Mouse (Mus musculus) heart, embryonic 12.5 days (tissue): ENCODE measurements at regions not wholly inside any gene's neighbourhood (a gene's known extent, or its start where the extent isn't known, plus 50 kb on each side); places are given as distances from the start of the nearest gene placed in this dataset.

Experiments used
- ATAC-seq: fragments of 200-750 bp; cut with Nextera tagmentation; 2 replicates; pipeline ENCODE4 v1.8.0; 2017; ENCODE audit warnings: moderate TSS enrichment, moderate library complexity; ENCODE audit not compliant: insufficient number of reproducible peaks, low FRiP score
- H3K27ac ChIP-seq: fragments of 300-500 bp; sonication (generic); 2 replicates; pipeline ENCODE4 v1.5.1; 2016; ENCODE audit warnings: mild to moderate bottlenecking, moderate library complexity; ENCODE audit not compliant: poor library complexity, severe bottlenecking
- H3K27me3 ChIP-seq: fragments of 300-500 bp; sonication (generic); replicated peaks from 2 replicates; pipeline ENCODE4 v1.6.1; 2016; ENCODE audit warnings: mild to moderate bottlenecking, moderate library complexity
- H3K36me3 ChIP-seq: fragments of 300-500 bp; sonication (generic); 2 replicates; pipeline ENCODE4 v1.6.1; 2016; ENCODE audit warnings: mild to moderate bottlenecking, moderate library complexity
- H3K4me1 ChIP-seq: fragments of 300-500 bp; sonication (generic); replicated peaks from 2 replicates; pipeline ENCODE4 v1.6.1; 2016; ENCODE audit warnings: mild to moderate bottlenecking
- H3K4me2 ChIP-seq: fragments of 300-500 bp; sonication (generic); 2 replicates; pipeline ENCODE4 v1.6.1; 2016; ENCODE audit warnings: mild to moderate bottlenecking, moderate library complexity
- H3K4me3 ChIP-seq: fragments of 300-500 bp; sonication (generic); 2 replicates; pipeline ENCODE4 v1.5.1; 2016; ENCODE audit warnings: mild to moderate bottlenecking
- H3K9ac ChIP-seq: fragments of 300-500 bp; sonication (generic); 2 replicates; pipeline ENCODE4 v1.6.1; 2016; ENCODE audit warnings: mild to moderate bottlenecking, moderate library complexity
- H3K9me3 ChIP-seq: fragments of 300-500 bp; sonication (generic); replicated peaks from 2 replicates; pipeline ENCODE4 v1.6.1; 2016; ENCODE audit warnings: mild to moderate bottlenecking, moderate library complexity
- WGBS: fragments of 180-500 bp; shearing (Covaris S2); methylation state at CpG from one replicate; pipeline ENCODE4 v1.1.7; 2016; 5-methylcytosine and 5-hydroxymethylcytosine counted together

GRCm38 (mm10) chr17:83135441-83136120 lies 79.5 kb upstream of the Pkdcc start:
- no peak overlapping the region for H3K9ac ChIP-seq
- no peak overlapping the region for H3K4me2 ChIP-seq
- no peak for ATAC-seq
- no peak overlapping the region for H3K27ac ChIP-seq
- WGBS, result 60% methylated on average over 6 of the region's 6 CpGs
- no peaks in the 10 kb centered on the region for H3K36me3 ChIP-seq
- no peaks in the 10 kb centered on the region for H3K9me3 ChIP-seq
- H3K4me3 ChIP-seq, result no peak overlapping the region
- H3K27me3 ChIP-seq, result 0 out of 2 replicates have a peak, but pooled peaks cover 3% of the 10 kb centered on the region
- peaks cover 22% of the 10 kb centered on the region for H3K4me1 ChIP-seq

- Histone ChIP-seq H3K4me3 (no peak overlapping the region), H3K27ac (no peak overlapping the region), H3K9me3 (no peaks in the 10 kb centered on the region), H3K36me3 (no peaks in the 10 kb centered on the region), H3K4me2 (no peak overlapping the region), H3K4me1 (peaks cover 22% of the 10 kb centered on the region), H3K27me3 (0 out of 2 replicates have a peak, but pooled peaks cover 3% of the 10 kb centered on the region), H3K9ac (no peak overlapping the region)
- WGBS, result 83% methylated on average over 5 of the region's 5 CpGs
- ATAC-seq, result no peak
Measured at GRCm38 (mm10) chr17:83136267-83136666, 78.8 kb upstream of the Pkdcc start.

DNA sequence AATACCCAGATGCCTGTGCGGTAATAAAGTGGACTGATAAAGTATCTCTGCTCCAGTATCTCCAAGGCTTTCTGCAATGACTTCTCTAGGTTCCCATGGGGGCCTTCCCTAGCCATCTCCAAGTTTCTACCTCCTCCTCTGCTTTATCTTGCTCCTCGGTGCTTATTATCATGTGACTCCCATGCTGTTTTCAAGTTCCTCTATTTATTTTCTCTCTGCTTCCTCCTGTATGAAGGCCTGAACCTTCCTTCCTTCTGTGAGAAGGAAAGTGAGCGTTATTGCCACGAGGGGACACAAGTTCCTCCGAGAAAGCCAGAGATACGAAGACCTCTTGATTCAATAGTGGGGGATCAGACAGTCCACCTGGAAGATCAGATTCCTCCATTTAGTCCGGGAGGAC lies 77.4 kb upstream of the Pkdcc start:
- 64% methylated on average over 7 of the region's 7 CpGs for WGBS
- Histone ChIP-seq H3K4me3 (no peak overlapping the region), H3K4me1 (peaks cover 22% of the 10 kb centered on the region), H3K36me3 (no peaks in the 10 kb centered on the region), H3K9ac (no peak overlapping the region), H3K27me3 (0 out of 2 replicates have a peak, but pooled peaks cover under 1% of the 10 kb centered on the region), H3K4me2 (no peak overlapping the region), H3K27ac (no peak overlapping the region), H3K9me3 (no peaks in the 10 kb centered on the region)
- no peak for ATAC-seq

DNA sequence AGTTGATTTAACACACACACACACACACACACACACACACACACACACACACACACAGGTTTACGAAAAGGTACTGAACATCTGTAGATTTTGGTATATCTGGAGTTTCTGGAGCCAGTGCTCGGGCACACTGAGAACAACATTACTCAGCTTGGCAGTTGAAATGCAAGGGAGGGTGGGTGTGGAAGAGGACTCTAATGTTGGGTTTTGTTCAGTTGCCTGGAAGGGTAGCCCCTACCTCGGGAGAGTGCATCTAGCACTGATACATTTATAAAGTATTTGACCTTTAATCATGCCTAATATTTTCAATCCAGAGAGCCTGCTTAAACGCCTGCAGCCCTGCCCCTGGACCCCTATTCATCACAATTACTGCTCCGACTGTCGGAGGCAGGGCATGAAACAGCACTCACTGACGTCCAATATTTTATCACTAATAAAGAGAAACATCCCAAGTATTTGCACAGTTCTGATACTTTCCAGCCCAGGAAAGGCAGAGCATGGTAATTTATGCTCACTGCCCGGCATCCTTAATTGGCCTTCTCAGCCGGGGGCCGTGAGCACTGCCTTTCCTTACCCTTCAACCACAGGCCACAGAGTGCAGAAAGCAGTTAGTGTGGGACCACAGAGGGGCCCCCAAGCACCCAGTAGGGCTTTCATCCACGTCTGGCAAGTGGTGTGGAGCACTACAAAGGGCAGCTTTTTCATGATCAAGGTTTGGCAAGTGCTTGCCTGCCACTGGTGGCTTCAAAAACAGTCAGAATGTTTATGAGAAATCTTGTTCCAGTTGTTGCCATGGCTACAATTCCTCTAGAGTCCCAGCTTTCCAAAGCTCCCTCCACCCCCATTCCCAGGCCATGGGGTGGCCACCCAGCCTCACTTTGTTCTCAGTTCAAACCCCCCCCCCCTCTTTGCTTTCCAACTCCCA lies 76.3 kb upstream of the Pkdcc start:
- peak; percentile 36; the same call in 1 of the 2 replicates for ATAC-seq
- peak overlapping the region; percentile 8; the same call in 1 of the 2 replicates for H3K27ac ChIP-seq

DNA sequence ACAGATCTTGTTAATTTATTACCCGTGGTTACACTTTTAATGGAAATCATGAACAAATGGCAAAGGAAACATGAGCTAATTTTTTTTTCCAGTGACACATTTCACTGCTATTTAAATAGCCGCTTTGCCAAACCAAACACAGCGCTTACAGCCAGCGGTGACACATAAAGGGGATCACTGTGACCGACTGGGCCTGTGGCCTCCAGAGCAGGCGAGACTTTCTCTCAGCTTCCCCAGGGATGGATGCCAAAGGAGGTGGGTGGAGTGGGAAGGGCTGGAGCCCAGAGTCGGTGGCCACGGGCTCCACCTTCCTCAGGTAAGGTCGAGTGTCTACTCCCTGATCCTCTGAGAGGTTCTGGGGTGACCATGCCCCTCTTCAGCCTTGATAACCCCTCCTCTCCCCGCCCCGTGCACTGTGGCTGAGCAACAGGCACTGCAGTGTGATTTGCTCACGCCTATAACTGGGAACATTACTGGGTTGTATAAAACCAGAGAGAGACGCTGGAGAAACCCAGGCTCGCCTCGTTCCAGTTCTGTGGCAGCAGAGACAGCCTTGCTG lies 66.6 kb upstream of the Pkdcc start:
- ATAC-seq, result 0 out of 2 replicates have a peak, but pooled peaks have one; percentile 29
- Histone ChIP-seq H3K4me2 (no peak overlapping the region), H3K4me1 (no peaks in the 10 kb centered on the region), H3K27ac (peak overlapping the region; percentile 34; the same call in 1 of the 2 replicates), H3K4me3 (no peak overlapping the region), H3K36me3 (no peaks in the 10 kb centered on the region), H3K27me3 (no peaks in the 10 kb centered on the region), H3K9ac (no peak overlapping the region), H3K9me3 (no peaks in the 10 kb centered on the region; the same call in 1 of the 2 replicates)
- 75% methylated on average over 15 of the region's 15 CpGs for WGBS

More for the DNA sequence above, 76.3 kb upstream of the Pkdcc start:
- no peak overlapping the region for H3K4me3 ChIP-seq
- H3K4me1 ChIP-seq, result peaks cover 22% of the 10 kb centered on the region
- 49% methylated on average over 11 of the region's 11 CpGs for WGBS
- no peaks in the 10 kb centered on the region for H3K27me3 ChIP-seq
- H3K9ac ChIP-seq, result no peak overlapping the region
- H3K36me3 ChIP-seq, result no peaks in the 10 kb centered on the region
- no peaks in the 10 kb centered on the region for H3K9me3 ChIP-seq
- H3K4me2 ChIP-seq, result no peak overlapping the region

- Histone ChIP-seq H3K36me3 (no peaks in the 10 kb centered on the region), H3K4me2 (no peak overlapping the region), H3K4me3 (no peak overlapping the region), H3K27me3 (no peaks in the 10 kb centered on the region), H3K4me1 (no peaks in the 10 kb centered on the region), H3K9ac (no peak overlapping the region), H3K27ac (no peak overlapping the region), H3K9me3 (no peaks in the 10 kb centered on the region; the same call in 1 of the 2 replicates)
- no peak for ATAC-seq
- WGBS, result 80% methylated on average over 6 of the region's 6 CpGs
Measured at GRCm38 (mm10) chr17:83149336-83149735, 65.8 kb upstream of the Pkdcc start.

DNA sequence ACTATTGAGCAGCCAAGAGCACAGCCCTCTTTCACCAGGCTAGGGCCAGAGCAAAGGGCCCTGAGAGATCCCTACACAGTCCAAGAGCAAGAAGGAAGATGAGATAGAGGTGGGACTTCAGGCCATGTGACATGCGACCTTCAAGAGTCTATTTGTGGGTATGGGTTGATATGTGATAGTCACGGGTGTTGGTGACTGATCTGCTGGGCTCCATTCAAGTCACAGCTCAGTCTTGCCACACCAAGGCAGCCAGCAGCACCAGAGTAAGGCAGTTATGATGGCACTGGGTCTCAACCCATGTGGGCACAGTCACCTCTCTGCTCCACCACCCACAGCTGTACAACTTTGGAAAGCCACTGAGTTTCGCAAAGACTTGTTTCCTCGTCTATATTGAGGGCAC lies 60.0 kb upstream of the Pkdcc start:
- Histone ChIP-seq H3K27me3 (no peaks in the 10 kb centered on the region), H3K4me1 (peaks cover 20% of the 10 kb centered on the region), H3K36me3 (no peaks in the 10 kb centered on the region), H3K9ac (no peak overlapping the region), H3K9me3 (no peaks in the 10 kb centered on the region; the same call in 1 of the 2 replicates), H3K4me3 (no peak overlapping the region), H3K4me2 (no peak overlapping the region), H3K27ac (no peak overlapping the region)
- WGBS, result 68% methylated on average over 4 of the region's 4 CpGs
- no peak for ATAC-seq

DNA sequence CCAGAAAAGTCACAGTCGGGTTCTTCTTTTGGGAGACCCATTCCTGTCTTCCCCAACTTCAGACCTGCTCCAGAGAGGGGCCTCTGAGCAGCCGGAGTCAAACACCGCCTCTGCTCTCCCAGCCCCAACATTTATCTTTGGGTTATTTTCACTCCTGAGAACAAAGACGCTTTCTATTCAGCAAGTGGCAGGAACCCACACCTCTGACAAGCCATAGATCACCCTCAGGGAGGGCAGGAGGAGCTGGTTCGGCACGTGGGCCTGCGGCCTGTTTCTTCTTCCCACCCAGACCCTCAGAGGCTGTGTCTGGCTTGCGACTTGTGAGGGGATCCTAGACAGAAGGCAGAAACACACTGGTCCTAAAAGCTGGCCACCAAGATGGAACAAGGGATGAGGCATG lies 58.4 kb upstream of the Pkdcc start:
- ATAC-seq, result no peak
- 0 out of 2 replicates have a peak overlapping the region, but pooled peaks have one; percentile 5 for H3K27ac ChIP-seq
- peaks cover 20% of the 10 kb centered on the region for H3K4me1 ChIP-seq
- 29% methylated on average over 8 of the region's 8 CpGs for WGBS
- no peaks in the 10 kb centered on the region for H3K36me3 ChIP-seq
- H3K4me3 ChIP-seq, result no peak overlapping the region
- H3K9me3 ChIP-seq, result no peaks in the 10 kb centered on the region
- no peak overlapping the region for H3K4me2 ChIP-seq
- H3K27me3 ChIP-seq, result no peaks in the 10 kb centered on the region
- H3K9ac ChIP-seq, result no peak overlapping the region

DNA sequence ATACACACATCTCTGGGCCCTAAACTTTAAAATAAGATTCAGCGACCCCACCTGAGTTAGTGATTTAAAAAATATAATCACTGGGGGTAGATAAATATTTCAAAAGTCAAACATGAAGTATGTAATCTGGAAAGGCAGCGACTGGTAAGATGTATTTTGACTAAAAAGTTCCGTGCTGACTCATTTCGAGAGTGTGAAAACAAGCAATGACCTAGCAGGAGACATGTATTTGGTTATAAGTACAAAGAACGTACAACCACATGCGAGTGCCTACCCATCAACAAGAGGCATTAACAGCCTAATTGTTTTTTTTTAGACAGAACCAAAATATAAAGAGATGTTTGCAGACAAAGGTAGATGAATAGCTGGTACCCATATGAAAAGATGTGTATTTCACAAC lies 57.0 kb upstream of the Pkdcc start:
- no peak for ATAC-seq
- no peaks in the 10 kb centered on the region for H3K27me3 ChIP-seq
- peaks cover 20% of the 10 kb centered on the region for H3K4me1 ChIP-seq
- H3K27ac ChIP-seq, result no peak overlapping the region
- no peak overlapping the region for H3K4me2 ChIP-seq
- 78% methylated on average over 6 of the region's 6 CpGs for WGBS
- no peak overlapping the region for H3K9ac ChIP-seq
- no peak overlapping the region for H3K4me3 ChIP-seq
- no peaks in the 10 kb centered on the region for H3K36me3 ChIP-seq
- H3K9me3 ChIP-seq, result no peaks in the 10 kb centered on the region

DNA sequence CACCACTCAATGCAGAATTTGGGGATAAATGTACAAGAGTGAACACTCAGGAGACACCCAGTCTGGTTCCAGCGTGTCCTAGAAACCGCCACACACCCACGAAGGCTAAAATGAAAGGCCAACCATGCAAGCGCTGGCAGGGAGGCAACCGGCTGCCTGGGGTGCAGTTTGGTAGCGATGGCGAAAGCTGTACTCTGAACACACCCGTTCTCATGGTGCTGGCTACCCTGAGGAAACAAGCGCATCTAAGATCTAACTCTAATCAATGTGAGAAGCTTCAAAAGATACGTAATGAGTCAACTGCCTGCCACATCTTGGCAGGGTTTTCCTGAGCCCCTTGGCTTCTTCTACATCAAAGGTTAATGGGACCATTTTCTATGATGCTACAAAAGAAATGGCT lies 56.4 kb upstream of the Pkdcc start:
- H3K27me3 ChIP-seq, result no peaks in the 10 kb centered on the region
- peaks cover 20% of the 10 kb centered on the region for H3K4me1 ChIP-seq
- no peak overlapping the region for H3K27ac ChIP-seq
- ATAC-seq, result no peak
- no peaks in the 10 kb centered on the region for H3K36me3 ChIP-seq
- no peak overlapping the region for H3K9ac ChIP-seq
- no peak overlapping the region for H3K4me2 ChIP-seq
- 89% methylated on average over 10 of the region's 10 CpGs for WGBS
- H3K9me3 ChIP-seq, result no peaks in the 10 kb centered on the region
- H3K4me3 ChIP-seq, result no peak overlapping the region

DNA sequence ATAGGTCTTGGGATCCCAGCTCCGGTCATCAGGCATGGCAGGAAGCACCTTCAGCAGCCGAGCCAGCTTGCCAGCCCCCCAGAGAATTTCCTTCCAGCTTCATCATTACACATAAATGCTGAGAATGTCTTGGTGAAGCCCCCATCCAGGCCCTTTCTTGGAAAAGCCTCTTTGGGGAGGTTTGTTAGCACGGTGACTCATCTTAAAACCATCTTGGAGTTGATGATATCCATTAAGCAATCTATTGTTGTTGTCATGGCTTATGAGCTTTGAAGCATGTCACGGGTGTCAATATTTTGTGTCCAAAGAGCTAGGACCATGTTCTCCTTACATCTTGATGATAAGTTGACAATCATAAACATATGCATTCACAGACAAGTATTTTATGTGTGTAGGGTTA lies 55.5 kb upstream of the Pkdcc start:
- Histone ChIP-seq H3K4me3 (no peak overlapping the region), H3K9ac (no peak overlapping the region), H3K4me1 (peaks cover 28% of the 10 kb centered on the region), H3K9me3 (no peaks in the 10 kb centered on the region), H3K27me3 (no peaks in the 10 kb centered on the region), H3K27ac (no peak overlapping the region), H3K36me3 (no peaks in the 10 kb centered on the region), H3K4me2 (no peak overlapping the region)
- 66% methylated on average over 4 of the region's 4 CpGs for WGBS
- ATAC-seq, result no peak
